Mouse (Mus musculus): ENCODE measurements around the gene Mybphl. TPM values are rescaled to one million over a fixed set of nuclear protein-coding genes. Genes with fewer than 3 reads are reported as not detected.

The Mybphl gene
- polyA plus RNA-seq, 1 experiment from 2014 or later, result not detected

DNA sequence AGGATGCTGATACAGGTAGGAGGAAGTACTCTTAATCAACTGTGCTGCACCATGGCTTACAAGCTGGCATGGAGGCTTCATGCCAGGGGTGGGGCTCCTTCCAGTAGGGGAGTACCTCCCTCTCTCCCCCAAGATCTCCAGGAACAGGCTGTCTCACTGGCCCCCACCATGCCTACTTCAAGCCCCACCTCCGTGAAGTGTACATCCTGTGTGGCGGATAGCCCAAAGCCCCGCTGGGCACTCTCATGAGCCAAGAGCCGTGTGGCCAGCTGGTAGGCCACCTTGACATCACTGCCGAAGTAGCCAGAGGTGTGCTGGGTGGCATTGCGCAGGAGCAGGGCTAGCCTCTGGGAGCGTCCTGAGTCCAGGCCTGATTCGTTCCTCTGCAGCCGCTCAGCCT is 33.6 kb downstream of the Mybphl start:
- ATAC-seq (ENCODE audit: low FRiP score) (no peak), DNase-seq (ENCODE audit: low spot score) (no peak)
- Histone ChIP-seq H3K9ac (ENCODE audit: low read depth, low read length) (no peak overlapping the region), H3K4me3 (ENCODE audit: low read depth, low read length) (no peak overlapping the region), H3K36me3 (ENCODE audit: control insufficient read depth, insufficient read depth, low read length) (peaks cover 44% of the 10 kb centered on the region), H3K27me3 (ENCODE audit: control insufficient read depth, insufficient read depth, low read length) (no peaks in the 10 kb centered on the region), H3K27ac (ENCODE audit: low read depth, low read length) (no peak overlapping the region), H3K4me2 (replicated peaks; ENCODE audit: low read depth, low read length) (no peak overlapping the region), H3K4me1 (replicated peaks; ENCODE audit: control insufficient read depth, insufficient read depth, low read length) (peaks cover 4% of the 10 kb centered on the region; the same call in 1 of the 2 replicates), H3K9me3 (ENCODE audit: control insufficient read depth, low read length) (no peaks in the 10 kb centered on the region)
- WGBS, result 93% methylated on average over 9 of the region's 9 CpGs

DNA sequence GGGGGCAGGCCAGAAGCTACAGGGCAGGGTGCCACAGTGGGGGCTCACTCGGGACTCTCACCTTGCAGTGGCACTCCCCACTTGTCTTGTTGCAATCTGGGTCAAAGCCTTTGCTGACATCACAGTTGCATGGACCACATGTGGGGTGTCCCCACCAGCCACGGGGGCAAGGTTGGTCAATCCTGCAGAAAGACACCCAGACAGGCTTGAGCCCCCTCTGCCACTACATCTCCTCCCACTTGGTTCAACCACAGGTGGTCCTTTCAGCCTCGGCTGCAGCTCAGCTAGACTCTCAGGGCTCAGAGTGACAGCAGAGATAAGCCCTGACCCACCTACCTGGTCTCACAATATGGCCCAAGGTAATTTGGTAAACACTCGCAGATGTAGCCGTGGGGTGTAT is 35.7 kb downstream of the Mybphl start:
- Histone ChIP-seq H3K4me1 (replicated peaks; ENCODE audit: control insufficient read depth, insufficient read depth, low read length) (peaks cover 2% of the 10 kb centered on the region), H3K9me3 (ENCODE audit: control insufficient read depth, low read length) (no peaks in the 10 kb centered on the region), H3K4me2 (replicated peaks; ENCODE audit: low read depth, low read length) (no peak overlapping the region), H3K36me3 (ENCODE audit: control insufficient read depth, insufficient read depth, low read length) (peaks cover 40% of the 10 kb centered on the region), H3K27me3 (ENCODE audit: control insufficient read depth, insufficient read depth, low read length) (no peaks in the 10 kb centered on the region), H3K4me3 (ENCODE audit: low read depth, low read length) (no peak overlapping the region), H3K27ac (ENCODE audit: low read depth, low read length) (no peak overlapping the region), H3K9ac (ENCODE audit: low read depth, low read length) (no peak overlapping the region)
- DNase-seq (ENCODE audit: low spot score) (no peak), ATAC-seq (ENCODE audit: low FRiP score) (no peak)
- 85% methylated on average over 5 of the region's 5 CpGs for WGBS

DNA sequence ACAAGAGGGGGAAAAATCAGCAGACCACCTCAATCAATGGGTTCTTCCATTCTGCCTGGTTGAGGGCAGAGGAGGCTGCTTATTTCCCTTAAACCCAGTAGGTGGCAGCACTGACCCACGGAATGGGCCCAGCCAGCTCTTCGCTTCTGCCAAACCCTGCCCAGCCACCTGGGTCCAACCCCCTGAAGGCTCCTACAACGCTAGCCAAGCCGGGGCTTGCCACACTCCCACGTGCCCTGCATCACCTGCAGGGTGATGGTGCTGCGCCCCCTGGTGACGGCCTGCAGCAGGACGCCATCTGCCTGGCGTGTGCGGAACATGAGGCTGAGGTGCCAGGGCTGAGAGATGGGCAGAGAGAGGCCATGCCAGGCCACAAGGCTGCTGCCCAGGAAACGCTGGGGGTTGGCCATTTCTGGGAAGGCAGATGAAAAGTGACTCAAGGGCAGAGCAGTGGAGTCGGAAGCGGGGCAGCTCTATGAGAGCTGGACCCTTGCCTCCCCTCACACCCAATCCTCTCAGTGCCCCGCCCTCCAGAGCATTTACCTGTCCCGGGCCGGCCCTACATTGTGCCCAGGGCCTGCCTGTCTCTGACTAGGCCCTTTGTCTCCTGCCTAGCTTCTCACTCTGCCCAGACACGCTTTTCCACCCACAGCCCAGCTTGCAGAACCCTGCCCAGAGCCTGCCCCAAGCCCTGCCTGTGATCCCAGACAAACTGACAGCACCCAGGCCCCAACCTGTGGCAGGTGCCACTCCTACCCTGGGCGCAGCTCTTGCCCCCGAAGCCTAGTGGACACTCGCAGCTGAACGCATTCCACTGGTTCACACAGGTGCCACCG is 37.2 kb downstream of the Mybphl start:
- WGBS, result 40% methylated on average over 22 of the region's 22 CpGs
- no peaks in the 10 kb centered on the region for H3K27me3 ChIP-seq (ENCODE audit: control insufficient read depth, insufficient read depth, low read length)
- no peak overlapping the region for H3K9ac ChIP-seq (ENCODE audit: low read depth, low read length)
- no peak overlapping the region for H3K4me3 ChIP-seq (ENCODE audit: low read depth, low read length)
- ATAC-seq (ENCODE audit: low FRiP score) (peak; percentile 76), DNase-seq (ENCODE audit: low spot score) (peak; percentile 92)
- 0 out of 2 replicates have a peak overlapping the region, but pooled peaks have one; percentile 14 for H3K27ac ChIP-seq (ENCODE audit: low read depth, low read length)
- H3K4me1 ChIP-seq (replicated peaks; ENCODE audit: control insufficient read depth, insufficient read depth, low read length), result peaks cover 12% of the 10 kb centered on the region
- peaks cover 35% of the 10 kb centered on the region for H3K36me3 ChIP-seq (ENCODE audit: control insufficient read depth, insufficient read depth, low read length)
- no peaks in the 10 kb centered on the region for H3K9me3 ChIP-seq (ENCODE audit: control insufficient read depth, low read length)
- no peak overlapping the region for H3K4me2 ChIP-seq (replicated peaks; ENCODE audit: low read depth, low read length)

DNA sequence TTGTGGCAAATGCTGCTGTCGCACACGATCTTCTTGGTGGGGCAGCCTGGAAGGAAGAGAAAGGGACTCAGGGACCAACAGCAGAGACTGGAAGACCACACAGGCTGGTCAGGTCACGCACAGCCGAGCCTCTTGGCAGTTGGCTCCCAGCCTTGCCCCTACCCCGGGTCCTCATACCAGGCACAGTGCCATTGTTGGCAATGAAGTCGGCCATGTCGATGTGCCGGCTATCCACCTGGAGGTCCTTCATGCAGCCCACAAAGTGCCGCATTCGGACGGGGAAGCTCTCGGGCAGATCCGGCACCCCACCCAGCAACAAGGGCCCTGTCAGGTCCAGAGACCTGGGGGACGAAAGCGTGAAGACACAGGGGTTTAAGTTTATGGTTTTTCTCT is 37.8 kb downstream of the Mybphl start:
- DNase-seq (ENCODE audit: low spot score) (no peak), ATAC-seq (ENCODE audit: low FRiP score) (no peak)
- Histone ChIP-seq H3K27ac (ENCODE audit: low read depth, low read length) (no peak overlapping the region), H3K4me1 (replicated peaks; ENCODE audit: control insufficient read depth, insufficient read depth, low read length) (peaks cover 13% of the 10 kb centered on the region), H3K4me2 (replicated peaks; ENCODE audit: low read depth, low read length) (no peak overlapping the region), H3K36me3 (ENCODE audit: control insufficient read depth, insufficient read depth, low read length) (peaks cover 32% of the 10 kb centered on the region), H3K4me3 (ENCODE audit: low read depth, low read length) (no peak overlapping the region), H3K27me3 (ENCODE audit: control insufficient read depth, insufficient read depth, low read length) (no peaks in the 10 kb centered on the region), H3K9ac (ENCODE audit: low read depth, low read length) (no peak overlapping the region), H3K9me3 (ENCODE audit: control insufficient read depth, low read length) (no peaks in the 10 kb centered on the region)
- 84% methylated on average over 15 of the region's 15 CpGs for WGBS

DNA sequence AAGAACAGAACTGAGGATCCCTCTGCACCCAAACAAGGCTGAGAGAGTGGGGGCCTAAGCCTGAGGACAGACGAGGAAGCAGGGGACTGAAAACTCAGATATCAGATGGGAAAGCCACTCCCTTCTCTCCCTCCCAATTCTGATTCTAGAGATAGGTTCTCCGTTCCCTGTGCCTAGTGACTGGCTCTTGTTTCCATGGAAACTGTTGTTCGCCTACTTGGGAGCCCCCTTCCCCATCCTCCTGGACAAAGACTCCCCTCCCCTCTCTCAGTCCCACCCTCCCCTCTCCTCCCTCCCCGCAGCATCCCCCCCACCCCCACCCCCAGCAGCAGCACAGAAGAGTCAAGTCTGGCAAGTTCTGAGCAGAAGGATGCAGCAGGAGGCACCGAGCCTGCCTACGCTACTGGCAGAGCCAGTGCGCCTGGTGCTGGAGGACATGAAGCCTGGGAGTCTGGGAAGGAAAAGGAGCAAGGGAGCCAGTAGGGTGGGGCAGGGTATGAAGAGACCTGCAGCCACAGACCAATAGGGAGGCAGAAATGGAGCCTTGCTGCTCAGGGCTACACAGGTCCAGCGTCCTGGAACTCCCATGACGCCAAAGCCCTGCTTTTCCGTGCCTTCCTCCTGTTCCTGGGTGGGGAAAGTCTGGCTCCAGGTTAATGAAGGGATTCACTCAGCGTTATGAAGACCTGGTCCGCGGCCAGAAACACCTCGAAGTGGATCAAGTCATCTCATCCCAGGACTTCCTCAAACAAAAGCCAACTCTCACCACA is 41.0 kb downstream of the Mybphl start:
- peaks cover 14% of the 10 kb centered on the region for H3K36me3 ChIP-seq (ENCODE audit: control insufficient read depth, insufficient read depth, low read length)

DNA sequence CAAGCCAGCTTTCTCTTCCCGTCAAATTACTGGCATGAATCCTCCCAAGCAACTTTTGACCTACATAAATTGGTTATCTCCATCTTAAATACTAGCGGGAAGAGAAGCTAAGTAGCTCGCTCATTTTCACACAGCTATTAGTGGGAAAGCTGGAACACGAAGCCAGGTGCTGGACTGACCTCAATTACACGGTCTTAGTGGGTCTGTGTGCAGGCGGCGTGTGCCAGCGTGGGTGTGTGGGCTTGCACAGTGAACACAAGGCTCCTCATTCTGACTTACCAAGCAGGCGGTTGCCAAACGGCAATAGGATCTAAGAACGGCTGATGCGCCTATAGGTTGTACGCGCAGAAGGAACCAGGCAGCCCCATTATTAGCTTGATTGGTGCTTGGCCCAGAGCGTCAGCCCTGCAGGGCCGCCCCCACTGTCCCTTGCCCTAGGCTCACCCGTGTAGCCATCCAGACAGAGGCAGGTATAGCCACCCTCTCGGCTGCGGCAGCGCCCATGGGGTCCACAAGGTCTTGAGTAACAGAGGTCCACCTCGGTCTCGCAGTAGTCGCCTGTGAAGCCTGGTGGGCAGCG is 41.7 kb downstream of the Mybphl start:
- DNase-seq (ENCODE audit: low spot score) (no peak), ATAC-seq (ENCODE audit: low FRiP score) (no peak)
- 73% methylated on average over 24 of the region's 24 CpGs for WGBS
- Histone ChIP-seq H3K9ac (ENCODE audit: low read depth, low read length) (0 out of 2 replicates have a peak overlapping the region, but pooled peaks have one; percentile 4), H3K4me1 (replicated peaks; ENCODE audit: control insufficient read depth, insufficient read depth, low read length) (peaks cover 25% of the 10 kb centered on the region), H3K27ac (ENCODE audit: low read depth, low read length) (peak overlapping the region; percentile 85), H3K9me3 (ENCODE audit: control insufficient read depth, low read length) (no peaks in the 10 kb centered on the region), H3K36me3 (ENCODE audit: control insufficient read depth, insufficient read depth, low read length) (peaks cover 8% of the 10 kb centered on the region; the same call in 1 of the 2 replicates), H3K27me3 (ENCODE audit: control insufficient read depth, insufficient read depth, low read length) (no peaks in the 10 kb centered on the region), H3K4me3 (ENCODE audit: low read depth, low read length) (no peak overlapping the region), H3K4me2 (replicated peaks; ENCODE audit: low read depth, low read length) (0 out of 2 replicates have a peak overlapping the region, but pooled peaks have one; percentile 3)

More for the DNA sequence above, 41.0 kb downstream of the Mybphl start:
- Histone ChIP-seq H3K27ac (ENCODE audit: low read depth, low read length) (peak overlapping the region; percentile 85), H3K27me3 (ENCODE audit: control insufficient read depth, insufficient read depth, low read length) (no peaks in the 10 kb centered on the region), H3K4me2 (replicated peaks; ENCODE audit: low read depth, low read length) (peak overlapping the region; percentile 17; the same call in 1 of the 2 replicates), H3K9me3 (ENCODE audit: control insufficient read depth, low read length) (no peaks in the 10 kb centered on the region), H3K4me1 (replicated peaks; ENCODE audit: control insufficient read depth, insufficient read depth, low read length) (peaks cover 25% of the 10 kb centered on the region), H3K9ac (ENCODE audit: low read depth, low read length) (0 out of 2 replicates have a peak overlapping the region, but pooled peaks have one; percentile 4), H3K4me3 (ENCODE audit: low read depth, low read length) (no peak overlapping the region)
- ATAC-seq (ENCODE audit: low FRiP score), result peak; percentile 37
- WGBS, result 28% methylated on average over 14 of the region's 14 CpGs
- DNase-seq (ENCODE audit: low spot score), result peak; percentile 67

DNA sequence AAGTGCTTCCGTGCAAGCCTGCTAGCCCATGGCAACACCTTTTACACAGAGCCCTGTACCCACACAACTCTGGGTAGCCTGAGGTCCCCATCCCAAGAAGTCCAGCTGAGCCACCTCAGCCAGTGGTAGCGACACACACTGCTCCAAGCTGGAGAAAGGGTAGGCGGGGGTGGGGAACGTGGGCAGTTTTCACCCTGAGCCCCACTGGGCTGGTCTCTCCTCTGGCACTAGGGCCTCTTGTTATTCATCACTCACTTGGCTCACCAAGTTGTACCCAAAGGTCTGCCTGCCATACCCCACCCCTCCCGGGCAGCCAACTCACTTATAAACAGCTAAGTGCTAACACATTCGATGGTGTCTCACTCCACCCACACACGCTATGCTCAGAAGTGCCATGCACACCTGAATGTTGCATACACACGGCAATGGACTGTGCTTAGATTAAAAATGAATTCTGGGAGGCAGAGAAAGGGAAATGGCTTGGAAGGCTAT is 43.9 kb downstream of the Mybphl start:
- Histone ChIP-seq H3K27ac (ENCODE audit: low read depth, low read length) (no peak overlapping the region), H3K4me2 (replicated peaks; ENCODE audit: low read depth, low read length) (0 out of 2 replicates have a peak overlapping the region, but pooled peaks have one; percentile 7), H3K4me1 (replicated peaks; ENCODE audit: control insufficient read depth, insufficient read depth, low read length) (peaks cover 28% of the 10 kb centered on the region), H3K27me3 (ENCODE audit: control insufficient read depth, insufficient read depth, low read length) (no peaks in the 10 kb centered on the region), H3K9ac (ENCODE audit: low read depth, low read length) (0 out of 2 replicates have a peak overlapping the region, but pooled peaks have one; percentile 15), H3K36me3 (ENCODE audit: control insufficient read depth, insufficient read depth, low read length) (peaks cover 15% of the 10 kb centered on the region), H3K9me3 (ENCODE audit: control insufficient read depth, low read length) (peaks cover 4% of the 10 kb centered on the region; the same call in 1 of the 2 replicates), H3K4me3 (ENCODE audit: low read depth, low read length) (no peak overlapping the region)
- ATAC-seq (ENCODE audit: low FRiP score) (no peak), DNase-seq (ENCODE audit: low spot score) (no peak)
- WGBS, result 87% methylated on average over 8 of the region's 8 CpGs

DNA sequence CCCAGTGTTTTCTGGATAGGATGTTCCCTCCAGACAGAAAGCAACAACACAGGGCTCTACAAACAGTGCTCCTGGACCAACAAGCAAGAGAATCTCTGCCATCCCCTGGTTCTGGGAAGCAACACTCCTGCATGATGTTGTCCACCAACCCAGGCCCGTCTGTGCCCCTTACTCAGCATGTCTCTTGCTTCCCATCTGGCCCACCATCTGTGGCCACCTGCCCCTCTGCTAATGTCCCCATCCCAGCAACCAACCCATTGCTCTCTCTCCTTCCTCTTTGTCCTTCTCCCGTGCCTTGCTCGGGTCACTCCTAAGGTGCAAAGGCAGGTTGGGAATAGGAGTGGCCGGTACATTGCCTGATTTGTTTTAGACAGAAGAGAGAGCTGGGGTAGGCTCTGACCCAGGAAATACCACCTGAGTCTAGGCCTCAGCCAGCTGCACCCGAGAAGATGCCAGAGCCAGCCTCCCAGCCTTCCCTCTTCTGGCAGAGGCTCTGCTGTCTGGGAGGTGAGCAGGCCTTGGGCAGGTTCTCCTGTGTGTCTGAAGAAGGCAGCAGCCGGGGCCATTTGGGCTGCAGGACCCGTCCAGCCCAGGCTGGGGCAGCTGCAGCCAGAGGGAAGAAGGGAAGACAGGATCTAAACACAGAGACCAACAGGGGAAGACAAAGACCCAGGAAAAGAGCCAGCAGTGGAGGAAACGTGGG is 45.1 kb downstream of the Mybphl start:
- ATAC-seq (ENCODE audit: low FRiP score) (peak; percentile 1; the same call in 1 of the 2 replicates), DNase-seq (ENCODE audit: low spot score) (peak; percentile 63)
- Histone ChIP-seq H3K4me2 (replicated peaks; ENCODE audit: low read depth, low read length) (peak overlapping the region; percentile 86), H3K4me1 (replicated peaks; ENCODE audit: control insufficient read depth, insufficient read depth, low read length) (peaks cover 32% of the 10 kb centered on the region), H3K27me3 (ENCODE audit: control insufficient read depth, insufficient read depth, low read length) (no peaks in the 10 kb centered on the region), H3K9ac (ENCODE audit: low read depth, low read length) (peak overlapping the region; percentile 95), H3K36me3 (ENCODE audit: control insufficient read depth, insufficient read depth, low read length) (peaks cover 24% of the 10 kb centered on the region), H3K4me3 (ENCODE audit: low read depth, low read length) (peak overlapping the region; percentile 40), H3K27ac (ENCODE audit: low read depth, low read length) (peak overlapping the region; percentile 99), H3K9me3 (ENCODE audit: control insufficient read depth, low read length) (peaks cover 4% of the 10 kb centered on the region; the same call in 1 of the 2 replicates)
- WGBS, result 17% methylated on average over 8 of the region's 8 CpGs
